14 mouse cellular contexts compared by ENCODE assay signal in the genomic region with DNA sequence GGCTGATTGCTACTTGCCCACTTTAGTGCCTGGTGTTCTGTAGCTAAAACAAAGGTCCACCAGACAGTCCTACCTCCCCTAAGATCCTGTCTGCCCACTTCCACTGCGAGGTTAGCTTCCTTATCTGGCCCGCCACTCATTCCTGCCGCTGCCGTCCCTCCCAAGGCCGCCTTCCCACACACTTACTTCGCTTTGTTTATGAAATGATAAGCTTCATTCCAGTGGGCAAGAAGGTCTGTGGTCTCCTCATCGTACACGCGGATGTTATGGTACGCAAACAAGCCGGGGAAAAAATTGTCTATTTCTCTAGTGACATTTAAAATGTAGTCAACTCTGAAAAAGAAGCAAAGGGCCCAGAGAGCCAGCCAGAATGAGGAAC. TPM values are rescaled to one million over a fixed set of nuclear protein-coding genes. Genes with fewer than 3 reads are reported as not detected.
DNase-seq lines count a peak whose midpoint lies in the region; ATAC-seq and TF ChIP-seq lines count a peak whose summit lies in the region.
"Had no signal": no experiment of that assay in that cellular context is flagged by ENCODE, and none has a peak within 500 bp of the region (broad histone marks: within the 10 kb centered on the region; RNA-seq: fewer than 3 reads in every experiment).

No protein-coding gene starts in this region.

- no peak for TF ChIP-seq CTCF in lung, postnatal 0 days (IDR thresholded peaks at IDR 0.05)
- no peak for TF ChIP-seq CTCF in bone marrow macrophage, adult 2 months (IDR thresholded peaks at IDR 0.05; ENCODE audit: low read depth, low read length)

- no peak for TF ChIP-seq POLR2A in bone marrow macrophage, adult 2 months (IDR thresholded peaks at IDR 0.05; ENCODE audit: borderline replicate concordance, low read depth, low read length)

- H3K4me1 ChIP-seq in heart, embryonic 10.5 days: peaks cover 42% of the 10 kb centered on the region
- H3K4me1 ChIP-seq in lung, postnatal 0 days (ENCODE audit: insufficient read depth, low read depth, low read length): no peaks in the 10 kb centered on the region
- H3K4me1 ChIP-seq in bone marrow macrophage, adult 2 months (ENCODE audit: control insufficient read depth, insufficient read depth, low read length): peaks cover 32% of the 10 kb centered on the region
- peaks cover 27% of the 10 kb centered on the region for H3K4me1 ChIP-seq in liver, embryonic 16.5 days (ENCODE audit: control insufficient read depth, low read depth, low read length)

- TF ChIP-seq EP300 in lung, postnatal 0 days (IDR thresholded peaks at IDR 0.05): no peak

- peak overlapping the region; percentile 87 for H3K27ac ChIP-seq in heart, embryonic 10.5 days
- H3K27ac ChIP-seq in lung, postnatal 0 days (ENCODE audit: low read length): no peak overlapping the region; the same call in 1 of the 2 replicates
- peak overlapping the region; percentile 93 for H3K27ac ChIP-seq in bone marrow macrophage, adult 2 months (ENCODE audit: insufficient read depth, low read depth, low read length)
- peak overlapping the region; percentile 81 for H3K27ac ChIP-seq in liver, embryonic 16.5 days (ENCODE audit: low read length)
- H3K27ac ChIP-seq: layer of hippocampus, adult 2 months; midbrain, embryonic 15.5 days had no signal

- peak; percentile 29; the same call in 1 of the 2 replicates for ATAC-seq in lung, postnatal 0 days
- ATAC-seq in liver, embryonic 16.5 days (ENCODE audit: low read depth): peak; percentile 81
- ATAC-seq: midbrain, embryonic 15.5 days had no signal

- H3K9me3 ChIP-seq in heart, embryonic 10.5 days: no peaks in the 10 kb centered on the region
- H3K9me3 ChIP-seq in lung, postnatal 0 days (ENCODE audit: low read length): no peaks in the 10 kb centered on the region
- H3K9me3 ChIP-seq in liver, embryonic 16.5 days (replicated peaks; ENCODE audit: control insufficient read depth, low read length): no peaks in the 10 kb centered on the region
- H3K9me3 ChIP-seq: midbrain, embryonic 15.5 days had no signal

- 23% methylated on average over 11 of the region's 11 CpGs for WGBS in heart, embryonic 10.5 days
- 30% methylated on average over 11 of the region's 11 CpGs for WGBS in lung, postnatal 0 days
- WGBS in liver, embryonic 16.5 days (ENCODE audit: insufficient replicate concordance): 9% methylated on average over 11 of the region's 11 CpGs

- no peak overlapping the region for H3K9ac ChIP-seq in lung, postnatal 0 days (replicated peaks; ENCODE audit: low read depth)
- H3K9ac ChIP-seq in liver, embryonic 16.5 days (ENCODE audit: low read depth, low read length): peak overlapping the region; percentile 40
- H3K9ac ChIP-seq: midbrain, embryonic 15.5 days had no signal

- peaks cover 65% of the 10 kb centered on the region for H3K36me3 ChIP-seq in heart, embryonic 10.5 days
- H3K36me3 ChIP-seq in lung, postnatal 0 days (ENCODE audit: insufficient read depth, low read length): peaks cover 17% of the 10 kb centered on the region
- peaks cover 43% of the 10 kb centered on the region for H3K36me3 ChIP-seq in liver, embryonic 16.5 days (ENCODE audit: control insufficient read depth, insufficient read depth)

- no peaks in the 10 kb centered on the region for H3K27me3 ChIP-seq in heart, embryonic 10.5 days (ENCODE audit: insufficient read depth, poor library complexity, severe bottlenecking)
- no peaks in the 10 kb centered on the region for H3K27me3 ChIP-seq in lung, postnatal 0 days (replicated peaks; ENCODE audit: insufficient read depth, low read length)
- no peaks in the 10 kb centered on the region for H3K27me3 ChIP-seq in liver, embryonic 16.5 days (ENCODE audit: control insufficient read depth, insufficient read depth, low read depth, low read length)
- H3K27me3 ChIP-seq: midbrain, embryonic 15.5 days had no signal

- no peak overlapping the region for H3K4me2 ChIP-seq in lung, postnatal 0 days (replicated peaks; ENCODE audit: low read depth, low read length)
- peak overlapping the region; percentile 44 for H3K4me2 ChIP-seq in liver, embryonic 16.5 days (ENCODE audit: low read depth, low read length)
- H3K4me2 ChIP-seq: midbrain, embryonic 15.5 days had no signal

- peak; percentile 86 for DNase-seq in heart, embryonic 10.5 days (ENCODE audit: low spot score)
- DNase-seq in heart, adult 9 months (ENCODE audit: low spot score in 2 of 2): no peak
- no peak for DNase-seq in lung, postnatal 0 days (ENCODE audit: low spot score)
- no peak for DNase-seq in lung, adult 18-20 months
- DNase-seq in thymus, postnatal 10 days (ENCODE audit: low spot score in 2 of 2): no peak
- no peak for DNase-seq in left cerebral cortex, adult 18-20 months (ENCODE audit: low spot score in 2 of 2)
- DNase-seq: cerebellum, postnatal 14 days; kidney, adult 11 months had no signal

- H3K4me3 ChIP-seq in heart, embryonic 10.5 days: peak overlapping the region; percentile 35
- no peak overlapping the region for H3K4me3 ChIP-seq in lung, postnatal 0 days (ENCODE audit: low read depth, low read length)
- no peak overlapping the region; the same call in 1 of the 2 replicates for H3K4me3 ChIP-seq in bone marrow macrophage, adult 2 months (ENCODE audit: insufficient read depth, low read length)
- H3K4me3 ChIP-seq in liver, embryonic 16.5 days (ENCODE audit: low read depth, low read length): peak overlapping the region; percentile 20
- H3K4me3 ChIP-seq: layer of hippocampus, adult 2 months; midbrain, embryonic 15.5 days had no signal

RNA-seq across cellular contexts. Expression of gene Ssh1, which starts 42.0 kb away (rescaled TPM):
- 16.7 and 18.3 TPM in 2 replicates for polyA plus RNA-seq in heart, embryonic 10.5 days (2016; fragmentation: Nextera tagmentation; extraction: Ambion mirVana)
- polyA plus RNA-seq in lung, postnatal 0 days (2015; fragmentation: Nextera tagmentation; extraction: Ambion mirVana): 13.2 and 14.3 TPM in 2 replicates
- 15.3 and 18.5 TPM in 2 replicates for polyA plus RNA-seq in bone marrow macrophage, adult 2 months (2012; ENCODE audit: insufficient read depth, insufficient read length, missing spikeins)
- polyA plus RNA-seq in liver, embryonic 16.5 days (2015; fragmentation: Nextera tagmentation; extraction: Ambion mirVana): 6.1 and 6.8 TPM in 2 replicates
- total RNA-seq in left cerebral cortex, adult 18-20 months (2021): 10 to 100 TPM; 24.3 to 27.1 TPM

RNA-seq across cellular contexts. Expression of gene Coro1c, which starts 43.1 kb away (rescaled TPM):
- polyA plus RNA-seq in heart, embryonic 10.5 days (2016; fragmentation: Nextera tagmentation; extraction: Ambion mirVana): 163 and 178 TPM in 2 replicates
- polyA plus RNA-seq in lung, postnatal 0 days (2015; fragmentation: Nextera tagmentation; extraction: Ambion mirVana): 102 and 115 TPM in 2 replicates
- 156 and 194 TPM in 2 replicates for polyA plus RNA-seq in bone marrow macrophage, adult 2 months (2012; ENCODE audit: insufficient read depth, insufficient read length, missing spikeins)
- 40.8 and 40.9 TPM in 2 replicates for polyA plus RNA-seq in liver, embryonic 16.5 days (2015; fragmentation: Nextera tagmentation; extraction: Ambion mirVana)
- total RNA-seq in left cerebral cortex, adult 18-20 months (2021): 10 to 100 TPM; 86.7 to 88.5 TPM

RNA-seq across cellular contexts. Expression of gene Dao, which starts 51.8 kb away (rescaled TPM):
- polyA plus RNA-seq in heart, embryonic 10.5 days (2016; fragmentation: Nextera tagmentation; extraction: Ambion mirVana): not detected in 2 replicates
- polyA plus RNA-seq in lung, postnatal 0 days (2015; fragmentation: Nextera tagmentation; extraction: Ambion mirVana): not detected in 2 replicates
- polyA plus RNA-seq in bone marrow macrophage, adult 2 months (2012; ENCODE audit: insufficient read depth, insufficient read length, missing spikeins): not detected in 2 replicates
- 0.21 TPM in 1 of 2 replicates, not detected in the other for polyA plus RNA-seq in liver, embryonic 16.5 days (2015; fragmentation: Nextera tagmentation; extraction: Ambion mirVana)
- total RNA-seq in left cerebral cortex, adult 18-20 months (2021): not detected
- total RNA-seq: gastrocnemius, postnatal 4 days; layer of hippocampus, adult 2 months; left cerebral cortex, postnatal 25 days had no signal
- polyA plus RNA-seq: midbrain, embryonic 15.5 days had no signal

Comparison
In these comparisons a context has a peak if more than half of its experiments do, and no peak if none do; other contexts are left out.
1. H3K4me3 ChIP-seq: peak in heart, embryonic 10.5 days (single experiment) and liver, embryonic 16.5 days (single experiment); none in lung, postnatal 0 days (single experiment) and bone marrow macrophage, adult 2 months (single experiment).